Mouse (Mus musculus): ENCODE results near the gene Ubxn10.

- no peak for TF ChIP-seq CTCF (IDR thresholded peaks at IDR 0.05; ENCODE audit: low read depth, low read length)
- no peak for TF ChIP-seq POLR2A (IDR thresholded peaks at IDR 0.05; ENCODE audit: extremely low read depth, insufficient read depth, low read length)
These were observed 70.4 kb downstream of the Ubxn10 start for GRCm38 (mm10) chr4:138666521-138666920.

Measured in liver, adult 2 months (tissue).